Mouse (Mus musculus) midbrain, embryonic 12.5 days (tissue): Measurements from ENCODE around the gene Cd83. TPM values are rescaled to one million over a fixed set of nuclear protein-coding genes. Genes with fewer than 3 reads are reported as not detected.

Experiments
- ATAC-seq: fragments of 200-750 bp; cut with Nextera tagmentation; 2 replicates; pipeline ENCODE4 v1.8.0; 2017; ENCODE audit warnings: low read depth, moderate TSS enrichment, moderate library complexity; ENCODE audit not compliant: low FRiP score
- H3K27ac ChIP-seq: fragments of 300-500 bp; sonication (generic); replicated peaks from 2 replicates; pipeline ENCODE4 v1.5.1; 2016; ENCODE audit warnings: mild to moderate bottlenecking
- H3K27me3 ChIP-seq: fragments of 300-500 bp; sonication (generic); 2 replicates; pipeline ENCODE4 v1.6.1; 2016; ENCODE audit warnings: mild to moderate bottlenecking
- H3K36me3 ChIP-seq: fragments of 300-500 bp; sonication (generic); 2 replicates; pipeline ENCODE4 v1.6.1; 2016
- H3K4me1 ChIP-seq: fragments of 300-500 bp; sonication (generic); 2 replicates; pipeline ENCODE4 v1.6.1; 2016
- H3K4me2 ChIP-seq: fragments of 300-500 bp; sonication (generic); replicated peaks from 2 replicates; pipeline ENCODE4 v1.6.1; 2016; ENCODE audit warnings: mild to moderate bottlenecking, moderate library complexity
- H3K4me3 ChIP-seq: fragments of 300-500 bp; sonication (generic); 2 replicates; pipeline ENCODE4 v1.5.1; 2016; ENCODE audit warnings: mild to moderate bottlenecking
- H3K9ac ChIP-seq: fragments of 300-500 bp; sonication (generic); replicated peaks from 2 replicates; pipeline ENCODE4 v1.6.1; 2016; ENCODE audit warnings: mild to moderate bottlenecking, moderate library complexity
- H3K9me3 ChIP-seq: fragments of 300-500 bp; sonication (generic); 2 replicates; pipeline ENCODE4 v1.6.1; 2016; ENCODE audit warnings: mild to moderate bottlenecking
- WGBS: fragments of 180-500 bp; shearing (Covaris S2); methylation state at CpG from one replicate; pipeline ENCODE4 v1.1.7; 2016; 5-methylcytosine and 5-hydroxymethylcytosine counted together
- polyA plus RNA-seq: library from polyadenylated mRNA; unstranded; fragments of >200 nt; fragmentation: Nextera tagmentation; extraction: Ambion mirVana; gene quantifications from 2 replicates; pipeline ENCODE4 v1.2.1, GENCODE M21; 2016

Gene Cd83
- polyA plus RNA-seq, 1 experiment from 2014 or later, result 7.0 TPM

- Histone ChIP-seq H3K36me3 (no peaks in the 10 kb centered on the region), H3K9ac (no peak overlapping the region), H3K27me3 (no peaks in the 10 kb centered on the region), H3K9me3 (0 out of 2 replicates have a peak, but pooled peaks cover 3% of the 10 kb centered on the region), H3K27ac (no peak overlapping the region), H3K4me1 (no peaks in the 10 kb centered on the region), H3K4me3 (no peak overlapping the region), H3K4me2 (no peak overlapping the region)
- ATAC-seq, result no peak
- 78% methylated on average over 7 of the region's 7 CpGs for WGBS
These were observed 33.9 kb downstream of the Cd83 start for GRCm38 (mm10) chr13:43818307-43819019.

- Histone ChIP-seq H3K27me3 (no peaks in the 10 kb centered on the region), H3K27ac (no peak overlapping the region), H3K9me3 (0 out of 2 replicates have a peak, but pooled peaks cover 3% of the 10 kb centered on the region), H3K4me2 (no peak overlapping the region), H3K4me3 (no peak overlapping the region), H3K9ac (no peak overlapping the region), H3K36me3 (no peaks in the 10 kb centered on the region), H3K4me1 (no peaks in the 10 kb centered on the region)
- 90% methylated on average over 6 of the region's 6 CpGs for WGBS
- ATAC-seq, result no peak
These were observed 34.4 kb downstream of the Cd83 start for GRCm38 (mm10) chr13:43819020-43819310.

GRCm38 (mm10) chr13:43820071-43820470, 35.5 kb downstream of the Cd83 start:
- no peaks in the 10 kb centered on the region for H3K4me1 ChIP-seq
- no peak overlapping the region for H3K9ac ChIP-seq
- WGBS, result 90% methylated on average over 8 of the region's 8 CpGs
- no peaks in the 10 kb centered on the region for H3K27me3 ChIP-seq
- H3K36me3 ChIP-seq, result no peaks in the 10 kb centered on the region
- H3K4me3 ChIP-seq, result no peak overlapping the region
- no peak for ATAC-seq
- H3K9me3 ChIP-seq, result 0 out of 2 replicates have a peak, but pooled peaks cover 2% of the 10 kb centered on the region
- H3K4me2 ChIP-seq, result no peak overlapping the region
- no peak overlapping the region for H3K27ac ChIP-seq

- Histone ChIP-seq H3K36me3 (no peaks in the 10 kb centered on the region), H3K9ac (no peak overlapping the region), H3K27me3 (no peaks in the 10 kb centered on the region), H3K9me3 (no peaks in the 10 kb centered on the region), H3K4me2 (no peak overlapping the region), H3K4me1 (no peaks in the 10 kb centered on the region), H3K4me3 (no peak overlapping the region), H3K27ac (no peak overlapping the region)
- no peak for ATAC-seq
- WGBS, result 76% methylated on average over 4 of the region's 4 CpGs
These were observed 37.7 kb downstream of the Cd83 start for GRCm38 (mm10) chr13:43822306-43822705.

- H3K4me1 ChIP-seq, result no peaks in the 10 kb centered on the region
- H3K9ac ChIP-seq, result no peak overlapping the region
- no peak overlapping the region for H3K27ac ChIP-seq
- H3K9me3 ChIP-seq, result no peaks in the 10 kb centered on the region
- no peak overlapping the region for H3K4me2 ChIP-seq
- 48% methylated on average over 5 of the region's 5 CpGs for WGBS
- no peaks in the 10 kb centered on the region for H3K27me3 ChIP-seq
- H3K36me3 ChIP-seq, result no peaks in the 10 kb centered on the region
- H3K4me3 ChIP-seq, result no peak overlapping the region
- no peak for ATAC-seq
These were observed 44.1 kb downstream of the Cd83 start for GRCm38 (mm10) chr13:43828648-43829047.

GRCm38 (mm10) chr13:43830892-43831673, 46.5 kb downstream of the Cd83 start:
- no peak overlapping the region for H3K4me2 ChIP-seq
- no peak for ATAC-seq
- H3K27me3 ChIP-seq, result peaks cover 3% of the 10 kb centered on the region; the same call in 1 of the 2 replicates
- H3K27ac ChIP-seq, result no peak overlapping the region
- no peaks in the 10 kb centered on the region for H3K9me3 ChIP-seq
- no peak overlapping the region for H3K4me3 ChIP-seq
- WGBS, result 90% methylated on average over 8 of the region's 8 CpGs
- H3K9ac ChIP-seq, result no peak overlapping the region
- no peaks in the 10 kb centered on the region for H3K36me3 ChIP-seq
- no peaks in the 10 kb centered on the region for H3K4me1 ChIP-seq

- peaks cover 7% of the 10 kb centered on the region; the same call in 1 of the 2 replicates for H3K27me3 ChIP-seq
- no peak overlapping the region for H3K27ac ChIP-seq
- ATAC-seq, result no peak
- H3K4me3 ChIP-seq, result no peak overlapping the region
- H3K9me3 ChIP-seq, result no peaks in the 10 kb centered on the region
- H3K4me1 ChIP-seq, result peaks cover 3% of the 10 kb centered on the region; the same call in 1 of the 2 replicates
- WGBS, result 78% methylated on average over 7 of the region's 7 CpGs
- no peaks in the 10 kb centered on the region for H3K36me3 ChIP-seq
- H3K4me2 ChIP-seq, result no peak overlapping the region
- H3K9ac ChIP-seq, result no peak overlapping the region
These were observed 48.2 kb downstream of the Cd83 start for GRCm38 (mm10) chr13:43832731-43833130.

- H3K9ac ChIP-seq, result no peak overlapping the region
- no peaks in the 10 kb centered on the region for H3K36me3 ChIP-seq
- no peaks in the 10 kb centered on the region for H3K9me3 ChIP-seq
- no peak overlapping the region for H3K4me3 ChIP-seq
- 75% methylated on average over 8 of the region's 8 CpGs for WGBS
- peaks cover 3% of the 10 kb centered on the region; the same call in 1 of the 2 replicates for H3K4me1 ChIP-seq
- H3K4me2 ChIP-seq, result no peak overlapping the region
- ATAC-seq, result no peak
- peaks cover 7% of the 10 kb centered on the region; the same call in 1 of the 2 replicates for H3K27me3 ChIP-seq
- H3K27ac ChIP-seq, result no peak overlapping the region
These were observed 51.8 kb downstream of the Cd83 start for GRCm38 (mm10) chr13:43836376-43836775.

- no peak for ATAC-seq
- Histone ChIP-seq H3K9ac (no peak overlapping the region), H3K27ac (no peak overlapping the region), H3K27me3 (peaks cover 7% of the 10 kb centered on the region; the same call in 1 of the 2 replicates), H3K36me3 (no peaks in the 10 kb centered on the region), H3K4me3 (no peak overlapping the region), H3K9me3 (no peaks in the 10 kb centered on the region), H3K4me2 (no peak overlapping the region), H3K4me1 (peaks cover 3% of the 10 kb centered on the region; the same call in 1 of the 2 replicates)
- WGBS, result 31% methylated on average over 4 of the region's 4 CpGs
These were observed 53.2 kb downstream of the Cd83 start for GRCm38 (mm10) chr13:43837812-43838211.

GRCm38 (mm10) chr13:43845151-43845550, 60.6 kb downstream of the Cd83 start:
- peaks cover 12% of the 10 kb centered on the region; the same call in 1 of the 2 replicates for H3K27me3 ChIP-seq
- peaks cover 3% of the 10 kb centered on the region; the same call in 1 of the 2 replicates for H3K4me1 ChIP-seq
- no peak overlapping the region for H3K4me2 ChIP-seq
- H3K27ac ChIP-seq, result no peak overlapping the region
- H3K4me3 ChIP-seq, result no peak overlapping the region
- 80% methylated on average over 5 of the region's 5 CpGs for WGBS
- H3K9ac ChIP-seq, result no peak overlapping the region
- no peak for ATAC-seq
- H3K36me3 ChIP-seq, result no peaks in the 10 kb centered on the region
- H3K9me3 ChIP-seq, result no peaks in the 10 kb centered on the region

- Histone ChIP-seq H3K9me3 (no peaks in the 10 kb centered on the region), H3K9ac (no peak overlapping the region), H3K4me1 (peaks cover 10% of the 10 kb centered on the region), H3K27ac (no peak overlapping the region), H3K4me2 (no peak overlapping the region), H3K36me3 (no peaks in the 10 kb centered on the region), H3K4me3 (no peak overlapping the region), H3K27me3 (peaks cover 12% of the 10 kb centered on the region)
- WGBS, result 89% methylated on average over 7 of the region's 7 CpGs
- no peak for ATAC-seq
These were observed 62.6 kb downstream of the Cd83 start for GRCm38 (mm10) chr13:43847186-43847585.

- no peak for ATAC-seq
- 52% methylated on average over 4 of the region's 4 CpGs for WGBS
- H3K9me3 ChIP-seq, result no peaks in the 10 kb centered on the region
- H3K9ac ChIP-seq, result no peak overlapping the region
- H3K36me3 ChIP-seq, result no peaks in the 10 kb centered on the region
- H3K27me3 ChIP-seq, result peaks cover 18% of the 10 kb centered on the region
- H3K4me2 ChIP-seq, result no peak overlapping the region
- no peak overlapping the region for H3K27ac ChIP-seq
- H3K4me3 ChIP-seq, result no peak overlapping the region
- H3K4me1 ChIP-seq, result peaks cover 10% of the 10 kb centered on the region
These were observed 65.2 kb downstream of the Cd83 start for GRCm38 (mm10) chr13:43849816-43850215.
